Mouse (Mus musculus) erythroblast, embryonic 14.5 days (primary cell): ENCODE measurements around the gene Olfr51.
"Not testable (repeated sequence)": the region's sequence is repeated elsewhere in the genome, so short reads cannot be mapped to it uniquely, and the experiment has no call there.

Experiments used
- GATA1 ChIP-seq: IDR thresholded peaks from 2 replicates; pipeline ENCODE4 v1.6.1; 2012; ENCODE audit warnings: low read length, inconsistent platforms, mixed read lengths
- TAL1 ChIP-seq: IDR thresholded peaks from 3 replicates; pipeline ENCODE4 v1.6.1; 2012; ENCODE audit warnings: low read length, inconsistent platforms, mixed read lengths

GRCm38 (mm10) chr11:51034141-51034540 lies 30.7 kb downstream of the Olfr51 start:
- TF ChIP-seq TAL1, GATA1: not testable (repeated sequence)
